Mouse (Mus musculus) heart, postnatal 36 days (tissue): ENCODE measurements around the gene Zbtb46. TPM values are rescaled to one million over a fixed set of nuclear protein-coding genes. Genes with fewer than 3 reads are reported as not detected.

Source experiments
- DNase-seq, 2 experiments: peaks; one replicate each; pipeline ENCODE4 v3.0.0; 2021 to 2022
- intact Hi-C: fragments of 180-260 bp; cut with DNase I; formaldehyde crosslinking; loops from one replicate; pipeline ENCODE4 v1.15.1; 2025
- total RNA-seq, 2 experiments: library from RNA; stranded (reverse); gene quantifications; 2 replicates each; pipeline ENCODE4 v1.2.3; 2021

The Zbtb46 gene
- 10 to 100 TPM; 12.4 to 12.9 TPM for total RNA-seq

DNA sequence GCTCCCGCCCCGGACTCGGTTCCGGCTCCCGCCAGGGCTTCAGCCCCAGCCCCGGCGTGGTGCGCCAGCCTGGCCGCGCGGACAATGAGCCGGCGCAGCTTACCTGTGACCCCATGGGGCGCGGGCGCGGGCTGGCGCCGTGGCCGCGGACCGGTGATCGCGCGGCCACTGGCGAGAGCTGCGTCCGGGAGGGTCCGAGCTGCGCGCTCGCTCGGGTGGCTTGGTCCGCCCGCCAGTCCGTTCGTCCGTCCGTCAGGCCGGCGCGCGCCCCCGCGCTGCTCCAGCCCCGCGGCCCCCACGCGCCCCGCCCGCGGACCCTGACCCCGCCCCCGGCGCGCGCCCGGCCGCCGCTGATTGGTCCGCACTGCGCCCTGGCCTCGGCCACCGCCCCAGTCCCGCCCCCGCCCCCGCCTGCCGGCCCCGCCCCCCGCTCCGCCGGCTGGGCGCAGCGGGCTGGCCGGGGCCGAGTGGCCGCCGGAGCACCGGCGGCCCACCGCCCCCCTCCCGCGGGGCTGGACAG lies at the start of gene Zbtb46:
Gene Zbtb46 (minus strand): TSS at position 274 of the 520 bp plus-strand sequence.
- DNase-seq: peak; percentile 89 to 92
- intact Hi-C loops: loop anchor here (2.0 to 5.0 kb wide), 3 partner anchors 28 to 42 kb away; partner anchors contain the start of gene Tpd52l2

DNA sequence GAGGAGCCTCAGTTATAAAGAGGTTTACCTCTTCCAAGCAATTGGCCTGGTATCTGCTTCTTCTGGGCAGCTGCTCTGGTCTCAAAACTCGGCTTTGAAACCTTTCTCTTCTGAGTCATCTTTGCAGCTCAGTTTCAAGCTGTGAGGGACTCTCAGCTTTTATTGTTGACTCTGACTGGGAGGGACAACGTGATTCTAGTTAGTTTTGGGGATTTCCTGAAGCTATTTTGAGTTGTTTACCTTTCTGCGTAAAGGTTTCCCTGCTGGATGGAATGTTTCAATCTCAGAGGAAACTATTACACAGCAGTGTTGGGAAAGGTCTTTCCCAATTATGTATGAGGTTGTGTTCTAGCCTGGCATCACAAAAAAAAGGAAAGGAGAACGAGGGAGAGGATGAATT lies 39.4 kb upstream of the Zbtb46 start:
- no peak for DNase-seq
- intact Hi-C loops: loop anchor here (2.0 kb wide), 1 partner anchor 20 kb away; no protein-coding TSS in a partner anchor

DNA sequence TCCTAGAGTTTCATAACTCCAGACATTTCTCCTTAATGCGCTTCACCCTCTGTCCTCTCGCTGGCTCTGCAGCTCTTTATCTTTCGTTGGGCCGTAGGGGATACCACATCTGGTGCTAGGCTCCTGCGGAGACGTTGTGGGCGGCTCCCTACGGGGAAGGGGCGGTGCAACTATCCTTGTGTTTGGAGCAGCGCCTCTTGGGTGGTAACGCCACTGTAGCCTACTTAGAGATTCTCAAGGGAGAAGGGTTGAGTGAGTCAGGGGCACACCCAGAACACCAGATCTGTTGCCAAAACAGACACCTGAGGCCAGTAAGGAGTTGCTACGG lies 38.3 kb upstream of the Zbtb46 start:
- intact Hi-C loops: loop anchor here (2.0 kb wide), 1 partner anchor 39 kb away; the partner anchor contains the start of gene Zbtb46
- DNase-seq: peak; percentile 61 to 69

DNA sequence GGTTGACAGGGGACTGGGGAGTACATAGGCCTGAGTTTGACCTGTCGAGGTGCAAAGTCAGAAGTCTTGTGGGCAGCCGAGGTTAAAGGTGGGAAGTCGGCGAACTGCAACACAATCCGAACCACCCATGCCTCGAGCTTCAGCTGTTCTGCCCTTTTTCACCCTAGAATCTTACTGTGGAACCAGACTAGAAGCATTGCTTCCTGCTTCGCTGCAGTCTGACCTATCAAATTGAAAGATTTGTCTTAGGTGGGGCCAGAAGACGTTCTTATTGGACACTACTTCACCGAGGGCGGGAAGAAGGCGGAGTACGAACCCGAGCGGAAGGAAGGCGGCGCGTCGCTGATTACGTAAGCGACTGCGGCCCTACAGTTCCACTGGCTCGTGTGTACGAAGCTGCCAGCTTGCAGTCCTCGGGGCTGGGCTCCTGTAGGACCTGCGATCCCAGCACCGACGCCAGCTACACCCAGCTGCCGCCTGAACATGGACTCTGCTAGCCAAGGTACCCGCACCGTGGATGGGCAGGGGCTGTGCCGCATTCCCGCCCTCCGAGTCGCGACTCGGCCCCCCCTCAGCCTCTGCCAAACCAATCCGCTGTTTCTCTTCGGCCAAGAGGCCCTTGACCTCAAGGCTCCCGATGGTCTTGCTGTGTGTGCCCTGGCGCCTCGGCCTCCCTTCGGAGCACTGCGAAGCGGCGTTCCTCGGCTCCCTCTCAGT lies 37.8 kb upstream of the Zbtb46 start, which contains the start of gene Tpd52l2:
Gene Tpd52l2 (plus strand): TSS at position 312 of the 717 bp plus-strand sequence.
- intact Hi-C loops: loop anchor here (1.0 to 2.0 kb wide), 3 partner anchors 38 to 105 kb away; partner anchors contain the start of gene Zbtb46
- peak; percentile 87 to 89 for DNase-seq

DNA sequence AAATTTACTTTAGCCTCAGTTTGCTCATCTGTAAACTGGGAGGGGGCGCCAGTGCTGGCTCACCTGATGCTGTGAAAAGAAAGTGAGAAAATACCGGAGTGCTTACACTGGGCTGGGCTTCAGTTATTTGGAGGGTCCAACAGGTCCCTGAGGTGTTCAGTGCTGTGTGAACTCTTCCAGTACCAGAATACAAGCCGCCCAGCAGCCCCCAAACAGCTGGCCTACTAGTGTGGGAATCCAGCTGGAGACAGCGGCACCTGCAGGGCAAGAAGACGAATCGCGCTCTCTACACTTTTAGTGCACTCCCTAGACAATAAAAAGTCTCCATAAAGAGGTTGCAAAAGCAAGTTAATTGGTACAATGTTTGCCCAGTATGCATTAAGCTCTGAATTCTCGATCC lies 37.1 kb upstream of the Zbtb46 start:
- intact Hi-C loops: loop anchor here (1.0 to 2.0 kb wide), 3 partner anchors 37 to 104 kb away; partner anchors contain the start of gene Zbtb46
- DNase-seq: peak; percentile 63 to 69

DNA sequence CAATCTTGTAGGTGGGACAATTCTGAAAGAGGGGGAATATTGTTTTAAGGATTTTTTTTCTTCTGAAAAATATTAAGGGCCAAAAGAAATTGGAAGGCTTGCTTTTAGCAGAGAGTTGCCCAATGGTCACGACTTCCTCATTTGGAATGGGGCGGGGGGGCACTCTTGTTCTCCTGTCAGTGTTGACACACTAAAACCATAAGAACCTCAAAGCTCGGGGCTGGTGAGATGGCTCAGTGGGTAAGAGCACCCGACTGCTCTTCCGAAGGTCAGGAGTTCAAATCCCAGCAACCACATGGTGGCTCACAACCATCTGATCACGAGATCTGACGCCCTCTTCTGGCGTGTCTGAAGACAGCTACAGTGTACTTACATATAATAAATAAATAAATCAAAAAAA lies 36.6 kb upstream of the Zbtb46 start:
- peak; percentile 15 to 17 for DNase-seq
- intact Hi-C loops: loop anchor here (1.0 to 2.0 kb wide), 3 partner anchors 37 to 104 kb away; partner anchors contain the start of gene Zbtb46

DNA sequence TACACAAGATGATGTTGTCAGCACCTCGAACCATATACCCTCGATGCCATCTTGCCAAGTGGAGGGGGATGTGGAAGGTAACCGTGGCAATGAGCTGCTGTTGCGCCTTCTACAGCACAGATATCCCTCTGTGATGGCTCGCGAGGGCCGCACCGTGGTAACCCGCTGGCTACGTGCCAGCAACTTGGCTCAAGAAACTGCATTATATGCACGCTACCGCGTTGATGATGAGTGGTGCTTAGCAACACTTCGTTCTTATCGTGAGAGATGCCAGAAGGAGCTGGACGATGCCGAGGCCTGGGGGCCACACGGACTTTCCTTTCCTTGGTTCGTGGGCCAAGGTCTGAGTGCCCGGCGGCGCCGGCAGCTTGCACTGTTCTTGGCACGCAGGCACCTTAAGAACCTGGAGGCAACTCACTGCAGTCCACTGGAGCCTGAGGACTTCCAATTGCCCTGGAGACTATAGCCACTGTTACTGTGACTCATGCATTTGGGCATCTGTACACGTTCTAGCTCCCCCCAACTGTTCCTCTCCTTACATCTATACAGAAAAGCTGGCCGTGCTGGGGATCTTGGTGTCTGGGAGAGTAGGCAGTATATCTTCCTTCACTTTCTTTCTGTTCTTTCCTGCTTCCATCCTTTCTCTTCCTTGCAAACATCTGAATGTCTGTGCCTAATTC lies 35.2 kb upstream of the Zbtb46 start:
- DNase-seq: no peak
- intact Hi-C loops: no loop called here

DNA sequence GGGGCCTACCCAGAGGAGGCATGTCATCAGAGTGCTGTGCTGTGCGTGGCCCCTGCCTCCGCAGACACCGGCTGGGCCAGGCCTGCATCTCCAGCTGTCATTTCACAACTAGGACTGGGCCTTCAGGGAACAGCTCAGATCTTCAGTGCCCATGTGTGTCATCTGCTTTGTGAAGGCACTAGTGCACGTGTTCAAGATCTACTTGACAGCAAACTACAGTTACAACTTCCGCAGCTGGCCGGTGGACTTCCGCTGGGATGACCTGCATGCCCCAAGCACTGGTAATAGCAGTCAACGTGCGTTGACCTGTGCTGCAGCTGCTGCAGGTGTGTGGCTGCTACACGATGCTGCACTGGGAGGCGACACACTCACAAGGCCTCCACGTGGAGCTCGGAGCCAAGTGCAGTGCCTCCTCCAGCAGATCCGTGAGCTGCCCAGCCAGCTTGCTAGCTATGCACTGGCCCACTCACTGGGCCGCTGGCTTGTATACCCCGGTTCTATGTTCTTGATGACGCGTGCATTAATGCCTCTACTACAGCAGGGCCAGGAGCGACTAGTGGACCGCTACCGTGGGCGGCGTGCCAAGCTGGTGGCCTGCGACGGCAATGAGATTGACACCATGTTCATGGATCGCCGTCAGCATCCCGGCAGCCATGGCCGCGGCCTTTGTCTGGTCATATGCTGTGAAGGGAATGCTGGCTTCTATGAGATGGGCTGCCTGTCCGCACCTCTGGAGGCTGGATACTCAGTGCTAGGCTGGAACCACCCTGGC lies 34.1 kb upstream of the Zbtb46 start, which contains the start of gene Abhd16b:
Gene Abhd16b (plus strand): TSS at position 51 of the 772 bp plus-strand sequence.
- intact Hi-C loops: no loop called here

DNA sequence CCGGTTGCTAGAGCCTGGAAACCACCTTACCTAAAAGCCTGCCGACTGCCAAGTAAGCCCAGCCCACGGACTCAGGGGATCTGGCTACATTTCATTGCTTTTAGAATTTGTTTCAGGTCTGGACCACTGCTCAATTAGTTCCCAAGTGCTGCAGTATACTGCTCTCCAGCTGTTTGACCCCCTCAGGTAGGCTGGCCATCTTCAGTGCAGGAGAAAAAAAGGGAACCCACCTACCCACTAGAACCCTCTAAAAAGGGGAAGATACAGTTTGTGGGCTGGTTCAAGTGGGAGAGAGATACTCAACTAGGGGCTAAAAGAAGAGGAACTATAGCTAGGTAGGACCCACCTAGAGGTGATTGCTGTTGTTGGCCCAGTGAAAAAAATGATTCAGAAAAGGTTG lies 33.0 kb upstream of the Zbtb46 start:
- no peak for DNase-seq
- intact Hi-C loops: no loop called here

More for the DNA sequence above, 34.1 kb upstream of the Zbtb46 start, which contains the start of gene Abhd16b:
- DNase-seq: no peak

DNA sequence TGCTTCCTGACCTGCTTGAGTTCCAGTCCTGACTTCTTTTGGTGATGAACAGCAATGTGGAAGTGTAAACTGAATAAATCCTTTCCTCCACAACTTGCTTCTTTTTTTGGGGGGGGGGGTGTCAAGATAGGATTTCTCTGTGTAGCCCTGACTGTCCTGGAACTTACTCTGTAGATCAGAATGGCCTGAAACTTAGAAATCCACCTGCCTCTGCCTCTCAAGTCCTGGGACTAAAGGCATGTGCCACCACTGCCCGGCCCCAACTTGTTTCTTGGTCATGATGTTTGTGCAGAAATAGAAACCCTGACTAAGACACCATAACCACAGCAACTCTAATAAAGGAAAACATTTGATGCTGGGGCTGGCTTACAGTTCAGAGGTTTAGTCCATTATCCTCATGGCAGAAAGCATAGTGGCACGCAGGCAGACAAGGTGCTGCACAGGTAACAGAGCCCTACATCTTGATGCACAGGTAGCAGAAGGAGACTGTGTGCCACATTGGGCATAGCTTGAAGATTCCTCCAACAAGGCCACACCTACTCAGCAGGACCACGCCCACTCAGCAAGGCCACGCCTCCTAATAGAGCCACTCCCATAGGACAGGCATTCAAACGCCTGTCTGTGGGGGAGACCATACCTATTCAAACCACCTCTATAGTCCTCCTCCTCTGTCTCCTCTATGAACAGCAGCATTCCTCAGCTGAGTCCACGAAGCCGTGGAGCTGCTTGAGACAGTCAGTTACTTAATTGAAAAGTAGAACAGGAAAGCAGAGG lies 32.4 kb upstream of the Zbtb46 start:
- peak in 1 of 2 experiments; percentile 20 for DNase-seq
- intact Hi-C loops: no loop called here

DNA sequence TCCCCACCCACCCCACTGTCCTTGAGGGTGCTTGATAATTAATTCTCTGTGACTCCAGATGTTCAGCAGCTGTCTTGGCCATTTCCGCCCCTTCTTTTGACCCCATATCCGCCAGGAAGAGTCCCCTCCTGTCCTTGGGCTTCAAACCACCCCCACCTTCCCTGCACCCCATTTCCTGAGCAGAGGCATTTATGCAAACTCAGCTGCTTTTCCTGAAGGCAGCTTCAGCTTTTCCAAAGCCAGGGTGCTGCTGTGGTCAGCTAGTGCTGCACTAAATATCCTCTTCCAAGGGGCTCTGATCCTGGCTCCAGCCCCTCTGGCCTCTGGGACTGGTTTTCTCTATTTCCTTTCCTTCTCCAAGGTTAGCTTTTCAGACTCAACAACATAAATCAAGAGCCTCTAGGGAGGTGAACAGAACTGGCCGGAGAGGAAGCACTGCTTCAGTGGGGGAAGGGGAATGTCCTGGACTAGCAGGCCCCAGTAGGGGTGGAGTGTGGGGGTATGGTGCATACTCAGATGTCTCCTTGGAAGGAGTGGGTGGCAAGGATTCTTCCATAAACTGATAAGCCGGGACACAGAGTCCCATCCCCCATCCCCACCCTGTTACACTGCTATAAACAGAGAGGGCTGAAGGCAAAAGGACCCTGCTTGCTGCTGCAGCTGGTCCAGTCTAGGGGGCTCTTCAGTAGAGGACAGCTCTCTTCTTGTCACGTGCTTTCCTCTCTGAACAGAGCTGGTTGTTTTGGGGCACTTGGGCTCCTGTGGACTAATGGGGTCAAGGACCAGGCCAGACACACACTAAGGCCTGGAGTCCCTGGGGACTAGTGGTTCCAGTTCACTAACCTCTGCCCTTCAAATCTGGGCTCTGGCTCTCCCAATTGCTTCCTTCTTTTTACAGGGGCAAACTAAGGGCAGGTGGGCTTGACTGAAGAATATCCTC lies 28.4 kb upstream of the Zbtb46 start:
- DNase-seq: peak; percentile 33 to 60
- intact Hi-C loops: loop anchor here (2.0 kb wide), 1 partner anchor 29 kb away; the partner anchor contains the start of gene Zbtb46

DNA sequence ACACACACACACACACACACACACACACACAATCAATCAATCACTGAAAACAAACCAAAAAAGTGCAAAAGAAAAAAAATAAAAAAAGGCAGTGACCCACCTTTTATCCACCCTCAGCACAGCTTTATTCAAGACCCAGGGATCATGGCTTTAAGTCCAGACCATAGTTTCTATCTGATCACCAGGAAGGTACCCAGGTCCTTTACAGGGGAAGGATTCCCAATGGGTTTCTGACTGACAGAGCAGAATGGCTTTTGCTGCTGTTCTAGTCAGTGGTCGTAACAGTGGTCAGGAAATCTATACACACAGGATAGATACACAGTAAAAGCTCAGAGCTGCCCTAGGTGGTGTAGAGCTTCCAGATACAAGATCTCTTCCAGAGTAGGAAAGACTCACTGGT lies 26.5 kb upstream of the Zbtb46 start:
- no peak for DNase-seq
- intact Hi-C loops: loop anchor here (2.0 kb wide), 1 partner anchor 27 kb away; the partner anchor contains the start of gene Zbtb46

DNA sequence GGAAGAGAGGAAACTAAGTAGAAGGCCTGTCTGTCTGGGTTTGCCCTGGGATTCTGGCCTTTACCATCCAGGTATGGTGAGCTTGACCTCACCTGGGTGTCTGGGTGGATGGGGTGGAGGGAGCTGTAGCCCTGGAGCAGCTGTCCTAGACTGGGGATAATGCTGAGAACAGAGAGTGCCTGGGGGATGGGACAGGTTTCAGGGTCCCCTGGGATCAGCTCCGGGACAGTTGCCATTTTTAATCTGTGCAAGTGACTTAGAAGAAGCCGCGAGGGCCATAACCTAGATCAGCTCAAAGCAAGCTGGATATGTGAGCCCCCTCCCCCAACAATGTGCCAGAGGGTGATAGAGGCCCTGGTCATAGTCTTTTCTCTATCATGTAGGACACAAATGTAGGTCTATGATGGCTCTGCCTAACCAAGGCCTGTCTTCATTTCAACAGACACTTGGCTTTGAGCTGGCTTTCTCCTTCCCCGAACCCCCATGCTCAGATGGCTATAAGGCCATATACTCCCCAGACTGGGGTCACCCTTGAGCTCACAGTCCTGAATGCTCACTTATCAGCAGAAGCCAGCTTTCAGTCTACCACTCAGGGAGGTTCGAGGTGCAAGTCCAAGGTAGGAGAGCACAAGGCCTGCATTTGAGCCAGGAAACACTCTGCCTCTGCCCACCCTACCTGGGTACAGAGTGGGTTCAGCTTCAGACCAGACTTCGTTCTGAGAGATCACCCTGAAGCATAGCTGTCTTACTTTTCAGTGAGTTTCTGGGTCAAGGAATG lies 25.4 kb upstream of the Zbtb46 start:
- peak; percentile 48 to 56 for DNase-seq
- intact Hi-C loops: no loop called here

DNA sequence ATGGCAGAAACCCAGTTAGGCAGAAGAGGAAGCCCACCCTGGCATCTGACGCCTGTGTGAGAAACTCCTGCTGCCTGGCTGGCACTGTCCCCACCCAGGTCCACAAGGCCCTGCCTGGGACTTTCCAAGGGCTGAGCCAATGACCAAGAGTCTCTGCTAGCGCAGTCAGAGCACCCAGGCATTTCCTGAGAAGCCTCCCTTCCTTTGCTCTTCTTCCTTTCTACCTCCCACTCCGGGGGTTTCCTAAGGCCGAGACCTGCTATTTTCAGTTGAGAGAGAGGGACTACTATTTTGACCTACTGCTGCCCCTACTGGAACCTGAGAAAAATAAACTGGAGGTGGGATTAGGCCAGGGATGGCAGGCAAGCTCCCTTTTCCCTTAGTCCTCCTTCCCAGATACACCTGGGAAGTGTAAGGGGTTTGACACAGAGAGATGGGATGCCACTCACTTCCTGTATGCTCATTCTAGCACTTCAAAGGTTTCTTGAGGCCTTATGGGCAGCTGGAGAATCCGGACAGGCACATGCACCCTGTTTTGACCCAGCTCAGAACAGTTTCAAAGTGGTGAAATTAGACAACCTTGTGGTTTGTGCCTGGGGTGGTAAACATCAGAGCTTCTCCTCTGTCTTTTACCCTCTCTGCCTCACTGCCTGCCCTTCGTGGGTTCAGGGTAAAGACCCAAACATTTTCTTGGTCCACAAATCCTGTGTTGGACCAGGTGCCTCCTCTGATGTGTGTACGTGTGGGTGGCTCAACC lies 24.5 kb upstream of the Zbtb46 start:
- DNase-seq: peak; percentile 61 to 77
- intact Hi-C loops: no loop called here

DNA sequence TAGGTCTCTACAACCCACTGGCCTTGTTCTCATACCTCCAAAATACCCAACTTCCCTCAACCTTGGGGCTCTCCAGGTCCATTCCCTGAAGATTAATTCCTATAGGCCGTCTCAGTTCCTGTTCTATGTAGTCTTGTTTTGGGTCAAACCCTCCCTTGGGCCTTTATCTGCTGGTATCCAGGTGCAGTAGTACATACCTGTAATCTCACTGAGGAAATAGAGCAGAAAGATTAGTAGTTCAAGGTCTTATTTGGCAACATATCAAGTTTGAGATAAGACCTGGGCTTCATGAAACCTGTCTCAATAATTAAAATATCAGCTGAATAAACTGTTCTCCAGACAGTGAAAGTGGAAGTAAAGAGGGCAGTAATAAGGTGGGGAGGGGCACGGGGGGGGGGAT lies 23.9 kb upstream of the Zbtb46 start:
- DNase-seq: no peak
- intact Hi-C loops: no loop called here

DNA sequence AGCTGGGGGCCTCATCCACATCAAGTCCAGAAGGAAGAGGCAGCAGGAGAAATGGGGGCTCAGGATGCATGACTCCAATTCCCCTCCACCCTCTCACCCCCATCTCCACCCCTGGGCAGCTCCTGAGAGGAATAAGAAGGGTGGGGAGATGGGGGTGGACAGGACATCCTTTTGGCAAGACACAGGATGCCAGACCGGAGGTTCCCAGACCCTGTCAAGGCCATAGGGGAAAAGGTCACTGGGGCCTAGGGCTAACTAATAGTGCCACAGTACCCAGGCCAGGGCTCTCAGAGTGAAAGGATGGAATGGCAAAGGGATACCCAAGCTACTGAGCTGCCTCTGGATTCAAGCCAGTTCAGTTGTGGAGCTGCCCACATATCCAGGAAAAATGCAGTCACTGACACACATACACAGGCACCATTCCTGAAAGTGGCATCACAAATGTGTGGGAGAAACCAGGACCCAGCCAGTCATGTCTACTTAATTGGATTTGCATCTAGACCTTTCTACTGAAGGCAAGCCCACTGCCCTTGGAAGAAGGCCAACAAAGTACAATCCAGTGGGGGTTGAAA lies 13.1 kb upstream of the Zbtb46 start:
- DNase-seq: peak; percentile 17 to 42
- intact Hi-C loops: no loop called here

DNA sequence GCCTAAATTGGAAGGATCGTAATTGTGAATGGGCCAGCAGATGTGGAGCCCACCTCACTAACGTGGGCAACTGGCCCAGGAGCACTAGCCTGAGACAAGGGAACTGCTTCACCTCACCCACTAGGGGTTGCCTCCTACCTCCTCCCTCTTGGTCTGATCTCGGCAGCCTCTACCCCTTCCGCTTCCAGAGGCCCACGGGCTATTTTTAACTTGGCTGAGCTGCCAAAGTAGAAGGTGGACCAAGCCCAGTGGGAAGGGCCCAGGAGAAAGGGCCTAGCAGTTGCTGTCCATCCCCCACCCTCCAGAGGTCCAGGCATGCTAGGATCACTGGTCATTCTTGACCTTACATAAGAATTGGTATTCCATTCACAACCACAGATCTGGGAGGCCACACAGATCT lies 12.0 kb upstream of the Zbtb46 start:
- DNase-seq: peak; percentile 64 to 72
- intact Hi-C loops: no loop called here
